Mouse (Mus musculus) CD8-positive naive resting alpha-beta T cell, adult 2 months (primary cell): ENCODE results near the gene Cldn4.

ENCODE experiments used
- DNase-seq, 2 experiments: peaks; one replicate each; pipeline ENCODE4 v3.0.0; 2022; ENCODE audit warnings: low read depth in 2 of 2, low spot score in 2 of 2

The Cldn4 gene

DNA sequence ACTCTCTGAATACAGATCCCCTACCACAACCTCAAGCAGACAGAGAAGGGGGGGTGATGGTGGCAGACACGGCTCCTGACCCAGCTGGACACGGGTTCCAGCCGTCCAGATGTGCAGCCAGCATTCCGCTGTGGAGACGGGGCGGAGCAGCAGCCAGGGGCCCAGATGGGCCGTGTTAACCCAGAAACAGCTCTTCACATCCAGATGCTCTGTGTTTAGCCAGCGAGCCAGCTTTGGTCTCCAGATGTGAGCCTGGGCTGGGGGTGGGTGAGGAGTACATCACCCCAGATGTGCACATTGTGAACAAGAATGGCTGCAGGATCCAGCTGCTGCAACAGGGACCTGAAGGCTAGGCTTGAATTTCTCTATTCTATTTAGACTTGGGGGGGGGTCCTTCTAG lies 51.4 kb downstream of the Cldn4 start:
- no peak for DNase-seq
